Mouse (Mus musculus) kidney, adult 2 months (tissue): Measurements from ENCODE around the gene Hopx. TPM values are rescaled to one million over a fixed set of nuclear protein-coding genes. Genes with fewer than 3 reads are reported as not detected.

ENCODE experiments used
- DNase-seq: peaks from one replicate; pipeline ENCODE4 v3.0.0; 2021
- H3K27ac ChIP-seq: fragments of 200-500 bp; 2 replicates; pipeline ENCODE4 v1.5.1; 2012; ENCODE audit warnings: low read depth, low read length, control low read depth, inconsistent platforms; ENCODE audit not compliant: insufficient read depth
- H3K27me3 ChIP-seq: fragments of 200-500 bp; replicated peaks from 2 replicates; pipeline ENCODE4 v1.6.1; 2012; ENCODE audit warnings: mild to moderate bottlenecking, moderate library complexity, low read length, inconsistent platforms; ENCODE audit not compliant: control insufficient read depth, insufficient read depth
- H3K36me3 ChIP-seq: fragments of 200-500 bp; 2 replicates; pipeline ENCODE4 v1.6.1; 2012; ENCODE audit warnings: mild to moderate bottlenecking, moderate library complexity, low read length, inconsistent platforms; ENCODE audit not compliant: control insufficient read depth, insufficient read depth
- H3K4me1 ChIP-seq: fragments of 200-500 bp; 2 replicates; pipeline ENCODE4 v1.6.1; 2011; ENCODE audit warnings: low read length; ENCODE audit not compliant: control insufficient read depth, insufficient read depth
- H3K4me3 ChIP-seq: fragments of 200-500 bp; 2 replicates; pipeline ENCODE4 v1.5.1; 2011; ENCODE audit warnings: mild to moderate bottlenecking, low read depth, low read length, control low read depth; ENCODE audit not compliant: insufficient read depth
- CTCF ChIP-seq: fragments of 200-500 bp; conservative IDR thresholded peaks from 2 replicates; pipeline ENCODE4 v1.5.1; 2011; ENCODE audit warnings: low read depth, mild to moderate bottlenecking, control low read depth, low read length, moderate library complexity, mixed read lengths; ENCODE audit not compliant: insufficient read depth, insufficient read length
- POLR2A ChIP-seq: fragments of 200-500 bp; IDR thresholded peaks from one replicate; pipeline ENCODE4 v1.6.1; 2011; ENCODE audit warnings: low read depth, low read length, control low read depth
- WGBS: fragments of 180-500 bp; shearing (Covaris S2); methylation state at CpG from one replicate; pipeline ENCODE4 v1.1.7; 2018; 5-methylcytosine and 5-hydroxymethylcytosine counted together
- polyA plus RNA-seq: library from polyadenylated mRNA; depleted of rRNA; stranded (reverse); fragments of >200 nt; gene quantifications from 2 replicates; pipeline ENCODE4 v1.2.3, GENCODE M21; 2012

The Hopx gene
- polyA plus RNA-seq, 1 experiment = 14.2 TPM

GRCm38 (mm10) chr5:77132457-77133135 is 17.7 kb upstream of the Hopx start:
- H3K27me3 ChIP-seq = no peaks in the 10 kb centered on the region
- peak; percentile 86 for DNase-seq
- TF ChIP-seq CTCF = no peak
- TF ChIP-seq POLR2A = no peak
- no peak overlapping the region for H3K4me3 ChIP-seq
- H3K36me3 ChIP-seq = no peaks in the 10 kb centered on the region
- H3K27ac ChIP-seq = no peak overlapping the region
- no peaks in the 10 kb centered on the region for H3K4me1 ChIP-seq
- 49% methylated on average over 2 of the region's 2 CpGs for WGBS

- no peaks in the 10 kb centered on the region for H3K4me1 ChIP-seq
- no peak overlapping the region for H3K4me3 ChIP-seq
- 91% methylated on average over 8 of the region's 8 CpGs for WGBS
- no peak for DNase-seq
- no peak overlapping the region for H3K27ac ChIP-seq
- no peaks in the 10 kb centered on the region for H3K36me3 ChIP-seq
- H3K27me3 ChIP-seq = no peaks in the 10 kb centered on the region
- no peak for TF ChIP-seq CTCF
- TF ChIP-seq POLR2A = no peak
These were observed 17.0 kb upstream of the Hopx start for GRCm38 (mm10) chr5:77131879-77132278.

- TF ChIP-seq POLR2A = no peak
- H3K27ac ChIP-seq = no peak overlapping the region
- H3K27me3 ChIP-seq = no peaks in the 10 kb centered on the region
- no peaks in the 10 kb centered on the region for H3K4me1 ChIP-seq
- no peak for DNase-seq
- no peak overlapping the region for H3K4me3 ChIP-seq
- WGBS = 78% methylated on average over 16 of the region's 16 CpGs
- H3K36me3 ChIP-seq = no peaks in the 10 kb centered on the region
These were observed 15.5 kb upstream of the Hopx start for GRCm38 (mm10) chr5:77130310-77131020.

DNA sequence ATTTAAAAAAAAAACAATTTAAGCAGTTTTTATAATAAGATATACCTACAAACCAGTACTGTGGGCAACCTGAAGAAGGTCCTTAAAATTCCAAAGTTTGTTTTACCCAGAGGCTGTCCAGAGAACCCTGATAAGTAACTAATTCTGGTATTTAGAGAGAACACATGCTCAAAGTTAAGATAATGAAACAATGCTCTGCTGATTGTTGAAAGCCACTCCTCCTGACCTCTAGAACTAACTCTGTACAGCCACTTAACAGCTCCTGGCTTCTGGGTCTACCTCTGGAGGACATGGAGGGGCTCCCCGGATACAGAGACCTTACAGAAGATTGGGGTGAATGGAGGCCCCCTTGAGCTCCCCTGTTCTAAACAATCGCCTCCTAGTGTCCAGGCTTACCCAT is 15.0 kb upstream of the Hopx start:
- H3K27me3 ChIP-seq = no peaks in the 10 kb centered on the region
- no peak overlapping the region for H3K4me3 ChIP-seq
- no peaks in the 10 kb centered on the region for H3K36me3 ChIP-seq
- 79% methylated on average over 2 of the region's 2 CpGs for WGBS
- DNase-seq = no peak
- no peaks in the 10 kb centered on the region for H3K4me1 ChIP-seq
- TF ChIP-seq CTCF = no peak
- no peak overlapping the region for H3K27ac ChIP-seq

DNA sequence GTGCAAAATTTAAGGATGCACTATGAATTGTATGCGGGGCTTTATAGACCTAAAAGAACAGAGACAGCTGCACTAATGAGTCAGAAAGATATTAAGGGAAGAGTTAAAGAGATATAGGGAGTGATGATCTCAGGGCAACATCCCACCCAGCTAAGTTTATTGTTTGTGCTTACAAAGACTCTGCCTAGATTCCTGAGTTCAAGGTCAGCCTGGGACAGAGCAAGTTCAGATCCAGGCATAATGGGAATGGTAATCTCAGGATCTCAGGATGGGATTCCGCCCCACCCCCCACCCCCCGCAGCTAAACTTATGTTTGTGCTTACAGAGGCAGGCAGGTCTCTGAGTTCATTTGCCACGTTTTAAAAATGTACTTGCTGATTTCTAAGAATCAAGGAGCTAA is 13.9 kb upstream of the Hopx start:
- Histone ChIP-seq H3K27ac (no peak overlapping the region), H3K4me1 (no peaks in the 10 kb centered on the region), H3K27me3 (no peaks in the 10 kb centered on the region), H3K4me3 (no peak overlapping the region), H3K36me3 (no peaks in the 10 kb centered on the region)
- no peak for DNase-seq
- TF ChIP-seq CTCF (no peak), POLR2A (no peak)
- 92% methylated on average over 4 of the region's 4 CpGs for WGBS

DNA sequence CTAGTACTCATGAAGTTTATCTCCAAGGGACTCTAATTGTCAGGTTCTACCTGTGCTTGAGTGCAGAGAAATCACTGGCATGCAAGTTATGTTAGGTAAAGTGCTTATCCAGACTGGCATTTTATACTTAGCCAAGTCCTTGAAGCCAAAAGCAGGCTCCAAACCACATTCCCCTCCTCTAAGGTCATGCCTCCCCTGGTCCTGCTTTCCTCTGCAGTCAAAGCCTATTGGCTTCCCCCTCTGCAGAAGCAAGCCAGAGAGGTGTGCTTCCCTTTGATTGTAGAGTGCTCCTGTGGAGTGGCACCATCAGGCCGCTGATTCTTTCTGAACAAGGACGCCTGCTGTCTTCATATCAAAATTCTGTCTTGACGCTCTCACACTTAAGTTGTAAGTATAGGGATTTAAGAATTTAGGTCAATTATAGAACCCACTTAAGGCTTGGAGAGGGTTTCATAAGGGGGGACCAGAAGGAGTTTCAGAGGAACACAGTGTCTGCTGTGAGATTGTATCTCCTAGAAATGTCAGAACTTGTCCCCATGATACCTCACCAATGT is 11.6 kb upstream of the Hopx start:
- 95% methylated on average over 3 of the region's 3 CpGs for WGBS

DNA sequence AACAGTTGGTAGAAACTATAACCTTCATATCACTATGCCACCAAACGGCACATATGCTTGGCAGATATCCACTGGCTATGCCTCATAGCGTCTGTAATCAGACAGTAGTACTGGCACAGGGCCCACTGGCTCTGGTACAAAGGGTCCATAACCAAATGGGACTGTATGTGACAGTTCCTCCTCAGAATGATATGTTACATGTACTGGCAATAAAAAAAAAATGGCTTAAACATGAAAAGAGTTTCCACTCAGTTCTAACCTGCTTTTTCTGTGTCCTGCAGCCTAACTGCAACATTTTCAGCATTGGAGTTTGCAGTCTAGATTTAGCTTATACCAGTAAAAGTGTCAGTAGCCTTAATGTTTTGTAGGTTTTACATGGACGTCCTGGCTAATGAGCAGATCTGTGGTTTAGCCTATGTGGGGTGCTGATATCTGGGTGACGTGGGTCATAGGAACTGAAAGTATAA is 9.9 kb upstream of the Hopx start:
- DNase-seq = no peak
- Histone ChIP-seq H3K36me3 (no peaks in the 10 kb centered on the region), H3K4me1 (no peaks in the 10 kb centered on the region), H3K27ac (no peak overlapping the region), H3K27me3 (no peaks in the 10 kb centered on the region), H3K4me3 (no peak overlapping the region)
- 69% methylated on average over 4 of the region's 4 CpGs for WGBS
- TF ChIP-seq POLR2A (no peak), CTCF (no peak)

More for the DNA sequence above, 11.6 kb upstream of the Hopx start:
- Histone ChIP-seq H3K4me1 (no peaks in the 10 kb centered on the region), H3K27ac (no peak overlapping the region), H3K27me3 (no peaks in the 10 kb centered on the region), H3K4me3 (no peak overlapping the region), H3K36me3 (no peaks in the 10 kb centered on the region)
- DNase-seq = no peak
- TF ChIP-seq POLR2A = no peak
- no peak for TF ChIP-seq CTCF
